Mouse (Mus musculus) lung, embryonic 16.5 days (tissue): ENCODE measurements at regions not wholly inside any gene's neighbourhood (a gene's known extent, or its start where the extent isn't known, plus 50 kb on each side); places are given as distances from the start of the nearest gene placed in this dataset.

ENCODE experiments used
- ATAC-seq: fragments of 200-750 bp; cut with Nextera tagmentation; 2 replicates; pipeline ENCODE4 v1.8.0; 2017; ENCODE audit warnings: low read depth, mild to moderate bottlenecking, moderate library complexity
- H3K27ac ChIP-seq: fragments of 300-500 bp; sonication (generic); 2 replicates; pipeline ENCODE4 v1.5.1; 2014; ENCODE audit warnings: mild to moderate bottlenecking, control low read depth, low read length
- H3K27me3 ChIP-seq: fragments of 300-500 bp; sonication (generic); 2 replicates; pipeline ENCODE4 v1.6.1; 2014; ENCODE audit warnings: low read depth, low read length, mixed read lengths; ENCODE audit not compliant: control insufficient read depth, insufficient read depth
- H3K36me3 ChIP-seq: fragments of 300-500 bp; sonication (generic); 2 replicates; pipeline ENCODE4 v1.6.1; 2014; ENCODE audit warnings: low read length; ENCODE audit not compliant: control insufficient read depth, insufficient read depth
- H3K4me1 ChIP-seq: fragments of 300-500 bp; sonication (generic); replicated peaks from 2 replicates; pipeline ENCODE4 v1.6.1; 2014; ENCODE audit warnings: low read length, mixed read lengths; ENCODE audit not compliant: control insufficient read depth, insufficient read depth
- H3K4me2 ChIP-seq: fragments of 300-500 bp; sonication (generic); 2 replicates; pipeline ENCODE4 v1.6.1; 2014; ENCODE audit warnings: low read depth, low read length, control low read depth
- H3K4me3 ChIP-seq: fragments of 300-500 bp; sonication (generic); 2 replicates; pipeline ENCODE4 v1.5.1; 2014; ENCODE audit warnings: mild to moderate bottlenecking, low read length, control low read depth
- H3K9ac ChIP-seq: fragments of 300-500 bp; sonication (generic); 2 replicates; pipeline ENCODE4 v1.6.1; 2014; ENCODE audit warnings: low read length, control low read depth
- H3K9me3 ChIP-seq: fragments of 300-500 bp; sonication (generic); 2 replicates; pipeline ENCODE4 v1.6.1; 2016; ENCODE audit warnings: low read length; ENCODE audit not compliant: control insufficient read depth
- WGBS: fragments of 180-500 bp; shearing (Covaris S2); extraction: QIAGEN DNeasy Blood & Tissue Kit; methylation state at CpG from one replicate; pipeline ENCODE4 v1.1.7; 2014; 5-methylcytosine and 5-hydroxymethylcytosine counted together

GRCm38 (mm10) chr1:169840056-169840728, 88.3 kb upstream of the Ccdc190 start:
- ATAC-seq: no peak
- Histone ChIP-seq H3K27ac (no peak overlapping the region), H3K27me3 (no peaks in the 10 kb centered on the region), H3K9me3 (no peaks in the 10 kb centered on the region), H3K9ac (no peak overlapping the region), H3K4me1 (no peaks in the 10 kb centered on the region), H3K36me3 (no peaks in the 10 kb centered on the region), H3K4me2 (no peak overlapping the region), H3K4me3 (no peak overlapping the region)
- 74% methylated on average over 6 of the region's 6 CpGs for WGBS

GRCm38 (mm10) chr1:169833385-169833784, 85.9 kb upstream of the Rgs4 start:
- WGBS: 73% methylated on average over 6 of the region's 6 CpGs

GRCm38 (mm10) chr1:169831326-169832066, 84.1 kb upstream of the Rgs4 start:
- 32% methylated on average over 8 of the region's 8 CpGs for WGBS
- H3K9ac ChIP-seq: no peak overlapping the region
- H3K4me1 ChIP-seq: no peaks in the 10 kb centered on the region; the same call in 1 of the 2 replicates
- H3K36me3 ChIP-seq: no peaks in the 10 kb centered on the region
- H3K9me3 ChIP-seq: no peaks in the 10 kb centered on the region
- H3K27me3 ChIP-seq: no peaks in the 10 kb centered on the region
- H3K4me2 ChIP-seq: no peak overlapping the region
- no peak overlapping the region for H3K27ac ChIP-seq
- H3K4me3 ChIP-seq: no peak overlapping the region
- peak; percentile 85 for ATAC-seq

More at GRCm38 (mm10) chr1:169833385-169833784, 85.9 kb upstream of the Rgs4 start:
- Histone ChIP-seq H3K4me3 (no peak overlapping the region), H3K27ac (no peak overlapping the region), H3K4me2 (no peak overlapping the region), H3K4me1 (no peaks in the 10 kb centered on the region; the same call in 1 of the 2 replicates), H3K9me3 (no peaks in the 10 kb centered on the region), H3K27me3 (no peaks in the 10 kb centered on the region), H3K36me3 (no peaks in the 10 kb centered on the region), H3K9ac (no peak overlapping the region)
- ATAC-seq: no peak

- H3K36me3 ChIP-seq: no peaks in the 10 kb centered on the region
- no peaks in the 10 kb centered on the region for H3K27me3 ChIP-seq
- H3K4me3 ChIP-seq: no peak overlapping the region
- no peak overlapping the region for H3K9ac ChIP-seq
- no peaks in the 10 kb centered on the region; the same call in 1 of the 2 replicates for H3K4me1 ChIP-seq
- no peaks in the 10 kb centered on the region for H3K9me3 ChIP-seq
- H3K4me2 ChIP-seq: no peak overlapping the region
- WGBS: 33% methylated on average over 1 of the region's 1 CpGs
- H3K27ac ChIP-seq: no peak overlapping the region
- no peak for ATAC-seq
Measured at GRCm38 (mm10) chr1:169830596-169830995, 83.2 kb upstream of the Rgs4 start.

- H3K4me1 ChIP-seq: no peaks in the 10 kb centered on the region
- 89% methylated on average over 7 of the region's 7 CpGs for WGBS
- no peak overlapping the region for H3K4me2 ChIP-seq
- no peaks in the 10 kb centered on the region for H3K27me3 ChIP-seq
- ATAC-seq: no peak
- no peaks in the 10 kb centered on the region for H3K9me3 ChIP-seq
- no peak overlapping the region for H3K9ac ChIP-seq
- H3K4me3 ChIP-seq: no peak overlapping the region
- no peak overlapping the region for H3K27ac ChIP-seq
- no peaks in the 10 kb centered on the region for H3K36me3 ChIP-seq
Measured at GRCm38 (mm10) chr1:169822034-169822433, 74.6 kb upstream of the Rgs4 start.

GRCm38 (mm10) chr1:169819404-169819949, 72.0 kb upstream of the Rgs4 start:
- Histone ChIP-seq H3K4me2 (no peak overlapping the region), H3K9ac (no peak overlapping the region), H3K36me3 (no peaks in the 10 kb centered on the region), H3K4me1 (no peaks in the 10 kb centered on the region), H3K27me3 (no peaks in the 10 kb centered on the region), H3K27ac (no peak overlapping the region), H3K4me3 (no peak overlapping the region), H3K9me3 (no peaks in the 10 kb centered on the region)
- whole genome bisulfite sequencing: 65% methylated on average over 5 of the region's 5 CpGs
- ATAC-seq: no peak

GRCm38 (mm10) chr1:169816939-169817338, 69.5 kb upstream of the Rgs4 start:
- Histone ChIP-seq H3K9ac (no peak overlapping the region), H3K4me3 (no peak overlapping the region), H3K4me1 (no peaks in the 10 kb centered on the region), H3K36me3 (no peaks in the 10 kb centered on the region), H3K9me3 (no peaks in the 10 kb centered on the region), H3K4me2 (no peak overlapping the region), H3K27ac (no peak overlapping the region), H3K27me3 (no peaks in the 10 kb centered on the region)
- WGBS: 61% methylated on average over 6 of the region's 6 CpGs
- ATAC-seq: no peak

GRCm38 (mm10) chr1:169812512-169813101, 65.2 kb upstream of the Rgs4 start:
- WGBS: 75% methylated on average over 9 of the region's 9 CpGs
- Histone ChIP-seq H3K27ac (no peak overlapping the region), H3K36me3 (no peaks in the 10 kb centered on the region), H3K4me2 (no peak overlapping the region), H3K4me1 (no peaks in the 10 kb centered on the region; the same call in 1 of the 2 replicates), H3K27me3 (no peaks in the 10 kb centered on the region), H3K9ac (no peak overlapping the region), H3K9me3 (no peaks in the 10 kb centered on the region), H3K4me3 (no peak overlapping the region)
- no peak for ATAC-seq
